Mouse (Mus musculus) adrenal gland, postnatal 10 days (tissue): Measurements from ENCODE around the gene 4931409K22Rik. TPM values are rescaled to one million over a fixed set of nuclear protein-coding genes. Genes with fewer than 3 reads are reported as not detected.
A peak's percentile ranks its signal among the peaks of the same experiment; 100 is the strongest.

Experiments used
- DNase-seq: peaks from one replicate; pipeline ENCODE4 v3.0.0; 2021; ENCODE audit warnings: mixed read lengths
- microRNA-seq: library from miRNA; unstranded; fragments of <30 nt; microRNA quantifications from one replicate; pipeline ENCODE4 v1.2.0, GENCODE M21; 2021
- total RNA-seq, 2 experiments: library from RNA; stranded (reverse); gene quantifications; 2 replicates each; pipeline ENCODE4 v1.2.3; 2021

Gene 4931409K22Rik
- total RNA-seq, 2 experiments from 2014 or later: not detected

GRCm38 (mm10) chr5:24497526-24497925, 59.1 kb downstream of the 4931409K22Rik start:
- DNase-seq: no peak

GRCm38 (mm10) chr5:24496756-24497155, 59.9 kb downstream of the 4931409K22Rik start:
- DNase-seq: no peak

GRCm38 (mm10) chr5:24495019-24495418, 61.6 kb downstream of the 4931409K22Rik start:
- no peak for DNase-seq

Small RNAs within 50 kb of the gene (microRNA-seq; reads per million reads assigned to microRNA genes)
- 891 reads per million, percentile 72 among the genes with 10 or more reads in this experiment for gene Mir671

Other genes starting within 250 kb of the 4931409K22Rik start
- gene Kcnh2, start 205.2 kb downstream of the 4931409K22Rik start, total RNA-seq: 10 to 100 TPM; 12.8 to 23.1 TPM
- 10 to 100 TPM; 16.3 to 16.6 TPM for gene Nos3, start 192.0 kb downstream of the 4931409K22Rik start, total RNA-seq
- under 1 TPM; 0.60 to 0.67 TPM for gene Atg9b, start 164.7 kb downstream of the 4931409K22Rik start, total RNA-seq
- gene Abcb8, start 163.1 kb downstream of the 4931409K22Rik start, total RNA-seq: 100 to 1,000 TPM in 1 of 2 experiments, 10 to 100 TPM in 1; 93.7 to 116 TPM
- under 1 TPM; 0.54 to 0.76 TPM for gene Asic3, start 143.4 kb downstream of the 4931409K22Rik start, total RNA-seq
- 10 to 100 TPM; 37.9 to 41.3 TPM for gene Cdk5, start 133.3 kb downstream of the 4931409K22Rik start, total RNA-seq
- gene Slc4a2, start 133.0 kb downstream of the 4931409K22Rik start, total RNA-seq: 10 to 100 TPM; 58.7 to 60.9 TPM
- gene Fastk, start 111.5 kb downstream of the 4931409K22Rik start, total RNA-seq: 100 to 1,000 TPM; 129 to 172 TPM
- 10 to 100 TPM in 1 of 2 experiments, 1 to 10 TPM in 1; 9.1 to 10.5 TPM for gene Tmub1, start 109.0 kb downstream of the 4931409K22Rik start, total RNA-seq
- gene Agap3, start 104.6 kb downstream of the 4931409K22Rik start, total RNA-seq: 10 to 100 TPM; 67.6 to 72.2 TPM
- gene Gbx1, start 29.6 kb downstream of the 4931409K22Rik start, total RNA-seq: under 1 TPM in 1 of 2 experiments, not detected in 1; 0.09 TPM
- 1 to 10 TPM; 1.0 to 6.2 TPM for gene Asb10, start 15.8 kb downstream of the 4931409K22Rik start, total RNA-seq
- 10 to 100 TPM; 51.0 to 53.3 TPM for gene Abcf2, start 20.7 kb upstream of the 4931409K22Rik start, total RNA-seq
- gene Chpf2, start 29.9 kb upstream of the 4931409K22Rik start, total RNA-seq: 10 to 100 TPM; 35.4 to 46.3 TPM
- gene Smarcd3, start 67.6 kb upstream of the 4931409K22Rik start, total RNA-seq: 10 to 100 TPM; 16.4 to 26.0 TPM
- gene Nub1, start 128.7 kb upstream of the 4931409K22Rik start, total RNA-seq: 10 to 100 TPM; 43.3 to 43.9 TPM
- gene Wdr86, start 173.9 kb upstream of the 4931409K22Rik start, total RNA-seq: 1 to 10 TPM; 3.9 to 4.5 TPM
- gene Crygn, start 201.2 kb upstream of the 4931409K22Rik start, total RNA-seq: not detected